In the genomic region with DNA sequence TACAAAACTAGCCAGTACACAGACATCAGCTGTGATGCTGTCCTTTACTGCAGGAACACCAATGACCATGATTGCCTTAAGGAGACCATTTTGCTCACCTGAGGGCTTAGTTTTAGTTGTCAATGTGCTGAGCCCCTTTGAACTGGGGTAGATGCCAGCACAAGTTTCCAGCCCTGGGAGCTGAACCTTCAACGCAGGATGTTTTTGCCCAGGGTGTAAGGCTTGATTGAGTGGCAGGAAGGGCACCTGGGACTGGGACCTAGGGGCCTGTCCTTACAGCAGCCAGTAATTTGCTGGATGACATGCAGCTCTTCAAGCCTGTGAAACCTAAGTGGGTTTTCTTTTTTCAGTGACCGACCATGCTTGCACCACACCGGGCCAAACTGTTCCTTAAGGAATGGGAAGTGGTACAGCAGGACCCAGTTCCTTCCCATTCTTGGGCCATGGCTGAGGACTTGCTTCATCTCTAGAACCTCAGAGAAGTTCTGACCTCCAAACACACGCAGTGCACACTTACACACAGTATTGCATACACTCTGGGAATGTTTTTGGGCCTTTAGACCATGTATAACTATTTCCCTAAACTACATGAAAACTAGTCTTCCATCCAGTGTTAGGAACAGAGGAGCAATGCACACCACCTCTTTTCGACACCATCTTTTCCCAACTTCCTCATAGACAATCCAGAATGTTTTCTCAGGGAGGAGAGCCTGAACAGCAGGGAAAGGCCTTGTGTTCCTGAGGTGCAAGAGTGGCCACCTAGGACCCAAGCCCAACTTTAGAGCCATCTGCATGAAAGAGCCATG, we compare ENCODE assay signal across 7 mouse cellular contexts. TPM values are rescaled to one million over a fixed set of nuclear protein-coding genes. Genes with fewer than 3 reads are reported as not detected.
A peak's percentile ranks its signal among the peaks of the same experiment; 100 is the strongest.
DNase-seq lines count a peak whose midpoint lies in the region; ATAC-seq and TF ChIP-seq lines count a peak whose summit lies in the region.

No protein-coding gene starts in this region.

- 0 out of 2 replicates have a peak overlapping the region, but pooled peaks have one; percentile 4 for H3K4me2 ChIP-seq in embryonic facial prominence, embryonic 12.5 days (replicated peaks)
- H3K4me2 ChIP-seq in hindbrain, embryonic 12.5 days (replicated peaks): peak overlapping the region; percentile 90
- peak overlapping the region; percentile 11; the same call in 1 of the 2 replicates for H3K4me2 ChIP-seq in liver, embryonic 12.5 days
- peak overlapping the region; percentile 100 for H3K4me2 ChIP-seq in neural tube, embryonic 14.5 days (ENCODE audit: low read depth, low read length)

- ATAC-seq in embryonic facial prominence, embryonic 12.5 days (ENCODE audit: insufficient number of reproducible peaks, insufficient read depth, low FRiP score, low TSS enrichment): peak; percentile 11; the same call in 1 of the 2 replicates
- peak; percentile 43; the same call in 1 of the 2 replicates for ATAC-seq in hindbrain, embryonic 12.5 days (ENCODE audit: low FRiP score)
- ATAC-seq in liver, embryonic 12.5 days: peak; percentile 30
- 0 out of 2 replicates have a peak, but pooled peaks have one; percentile 16 for ATAC-seq in neural tube, embryonic 14.5 days (ENCODE audit: low read depth)

- H3K9ac ChIP-seq in ES-Bruce4 (ENCODE audit: low read depth, poor library complexity, severe bottlenecking): no peak overlapping the region
- no peak overlapping the region for H3K9ac ChIP-seq in embryonic facial prominence, embryonic 12.5 days
- no peak overlapping the region; the same call in 1 of the 2 replicates for H3K9ac ChIP-seq in hindbrain, embryonic 12.5 days
- peak overlapping the region; percentile 20; the same call in 1 of the 2 replicates for H3K9ac ChIP-seq in liver, embryonic 12.5 days
- H3K9ac ChIP-seq in neural tube, embryonic 14.5 days (replicated peaks; ENCODE audit: low read depth, low read length): peak overlapping the region; percentile 32; the same call in 1 of the 2 replicates

- DNase-seq in A20 (ENCODE audit: low read depth, low spot score): peak; percentile 69
- no peak for DNase-seq in right cerebral cortex, postnatal 36 days (ENCODE audit: low spot score in 2 of 2)

- H3K27me3 ChIP-seq in ES-Bruce4 (ENCODE audit: control insufficient read depth, insufficient read depth, low read length, poor library complexity, severe bottlenecking): no peaks in the 10 kb centered on the region
- no peaks in the 10 kb centered on the region for H3K27me3 ChIP-seq in embryonic facial prominence, embryonic 12.5 days
- H3K27me3 ChIP-seq in hindbrain, embryonic 12.5 days: no peaks in the 10 kb centered on the region
- H3K27me3 ChIP-seq in liver, embryonic 12.5 days (replicated peaks): no peaks in the 10 kb centered on the region
- no peaks in the 10 kb centered on the region for H3K27me3 ChIP-seq in neural tube, embryonic 14.5 days (ENCODE audit: control insufficient read depth, insufficient read depth, low read length)

- H3K27ac ChIP-seq in ES-Bruce4 (ENCODE audit: insufficient read depth, low read length): peak overlapping the region; percentile 91
- peak overlapping the region; percentile 52 for H3K27ac ChIP-seq in embryonic facial prominence, embryonic 12.5 days
- 0 out of 2 replicates have a peak overlapping the region, but pooled peaks have one; percentile 9 for H3K27ac ChIP-seq in hindbrain, embryonic 12.5 days
- peak overlapping the region; percentile 99 for H3K27ac ChIP-seq in liver, embryonic 12.5 days
- 0 out of 2 replicates have a peak overlapping the region, but pooled peaks have one; percentile 12 for H3K27ac ChIP-seq in neural tube, embryonic 14.5 days (ENCODE audit: low read depth, low read length)

- H3K4me3 ChIP-seq in ES-Bruce4 (ENCODE audit: low read depth, low read length): no peak overlapping the region
- H3K4me3 ChIP-seq in embryonic facial prominence, embryonic 12.5 days: no peak overlapping the region
- H3K4me3 ChIP-seq in hindbrain, embryonic 12.5 days: peak overlapping the region; percentile 8; the same call in 1 of the 2 replicates
- 0 out of 2 replicates have a peak overlapping the region, but pooled peaks have one; percentile 6 for H3K4me3 ChIP-seq in liver, embryonic 12.5 days
- peak overlapping the region; percentile 98; the same call in 1 of the 2 replicates for H3K4me3 ChIP-seq in neural tube, embryonic 14.5 days (ENCODE audit: low read depth, low read length)

- H3K36me3 ChIP-seq in ES-Bruce4 (ENCODE audit: control insufficient read depth, insufficient read depth, low read length, poor library complexity, severe bottlenecking): peaks cover 43% of the 10 kb centered on the region
- peaks cover 41% of the 10 kb centered on the region for H3K36me3 ChIP-seq in embryonic facial prominence, embryonic 12.5 days
- peaks cover 36% of the 10 kb centered on the region for H3K36me3 ChIP-seq in hindbrain, embryonic 12.5 days
- H3K36me3 ChIP-seq in liver, embryonic 12.5 days: peaks cover 51% of the 10 kb centered on the region
- H3K36me3 ChIP-seq in neural tube, embryonic 14.5 days (ENCODE audit: control insufficient read depth, insufficient read depth, low read length): peaks cover 34% of the 10 kb centered on the region

- H3K4me1 ChIP-seq in ES-Bruce4 (ENCODE audit: control insufficient read depth, insufficient read depth, low read length): no peaks in the 10 kb centered on the region
- H3K4me1 ChIP-seq in embryonic facial prominence, embryonic 12.5 days: peaks cover 21% of the 10 kb centered on the region
- peaks cover 34% of the 10 kb centered on the region for H3K4me1 ChIP-seq in hindbrain, embryonic 12.5 days
- peaks cover 61% of the 10 kb centered on the region for H3K4me1 ChIP-seq in liver, embryonic 12.5 days
- H3K4me1 ChIP-seq in neural tube, embryonic 14.5 days (ENCODE audit: control insufficient read depth, insufficient read depth, low read length): peaks cover 26% of the 10 kb centered on the region

- WGBS in embryonic facial prominence, embryonic 12.5 days: 41% methylated on average over 5 of the region's 5 CpGs
- 39% methylated on average over 5 of the region's 5 CpGs for WGBS in hindbrain, embryonic 12.5 days
- 38% methylated on average over 5 of the region's 5 CpGs for WGBS in liver, embryonic 12.5 days (ENCODE audit: insufficient replicate concordance)
- 37% methylated on average over 5 of the region's 5 CpGs for WGBS in neural tube, embryonic 14.5 days

- peak; percentile 31; the same call in 1 of the 2 replicates for TF ChIP-seq EP300 in ES-Bruce4 (IDR thresholded peaks at IDR 0.05; ENCODE audit: insufficient read depth, low read depth, low read length)

- TF ChIP-seq POLR2A in ES-Bruce4 (IDR thresholded peaks at IDR 0.05; ENCODE audit: insufficient read depth, low read length): peak; percentile 10

- TF ChIP-seq CTCF in ES-Bruce4 (IDR thresholded peaks at IDR 0.05; ENCODE audit: low read depth, low read length): no peak

- H3K9me3 ChIP-seq in ES-Bruce4 (replicated peaks; ENCODE audit: control insufficient read depth, insufficient read depth, low read length, poor library complexity, severe bottlenecking): no peaks in the 10 kb centered on the region
- no peaks in the 10 kb centered on the region for H3K9me3 ChIP-seq in embryonic facial prominence, embryonic 12.5 days
- H3K9me3 ChIP-seq in hindbrain, embryonic 12.5 days (replicated peaks): no peaks in the 10 kb centered on the region
- no peaks in the 10 kb centered on the region for H3K9me3 ChIP-seq in liver, embryonic 12.5 days (replicated peaks)
- no peaks in the 10 kb centered on the region for H3K9me3 ChIP-seq in neural tube, embryonic 14.5 days (ENCODE audit: control insufficient read depth, low read length)

RNA-seq across cellular contexts. Expression of gene Scyl1, which starts 23.8 kb away (rescaled TPM):
- 37.1 and 42.8 TPM in 2 replicates for polyA plus RNA-seq in ES-Bruce4 (2011; ENCODE audit: insufficient read depth, insufficient read length, low read depth, missing spikeins)
- 78.8 and 80.0 TPM in 2 replicates for polyA plus RNA-seq in embryonic facial prominence, embryonic 12.5 days (2016; fragmentation: Nextera tagmentation; extraction: Ambion mirVana)
- polyA plus RNA-seq in hindbrain, embryonic 12.5 days (2016; fragmentation: Nextera tagmentation; extraction: Ambion mirVana): 71.8 and 73.7 TPM in 2 replicates
- polyA plus RNA-seq in liver, embryonic 12.5 days (2016; fragmentation: Nextera tagmentation; extraction: Ambion mirVana): 38.3 and 39.7 TPM in 2 replicates
- 78.5 and 78.6 TPM in 2 replicates for polyA plus RNA-seq in neural tube, embryonic 14.5 days (2014; fragmentation: Nextera tagmentation; extraction: Ambion mirVana)

RNA-seq across cellular contexts. Expression of gene Ltbp3, which starts 54.3 kb away (rescaled TPM):
- polyA plus RNA-seq in ES-Bruce4 (2011; ENCODE audit: insufficient read depth, insufficient read length, low read depth, missing spikeins): 5.9 and 8.2 TPM in 2 replicates
- polyA plus RNA-seq in embryonic facial prominence, embryonic 12.5 days (2016; fragmentation: Nextera tagmentation; extraction: Ambion mirVana): 25.3 and 27.0 TPM in 2 replicates
- 13.8 and 16.6 TPM in 2 replicates for polyA plus RNA-seq in hindbrain, embryonic 12.5 days (2016; fragmentation: Nextera tagmentation; extraction: Ambion mirVana)
- 3.7 and 3.8 TPM in 2 replicates for polyA plus RNA-seq in liver, embryonic 12.5 days (2016; fragmentation: Nextera tagmentation; extraction: Ambion mirVana)
- polyA plus RNA-seq in neural tube, embryonic 14.5 days (2014; fragmentation: Nextera tagmentation; extraction: Ambion mirVana): 14.0 and 25.7 TPM in 2 replicates

Comparison
In these comparisons a context has a peak if more than half of its experiments do, and no peak if none do; other contexts are left out.
1. H3K27ac ChIP-seq: peak in every context shown above with its lines; median percentile 99 in liver, embryonic 12.5 days; 91 in ES-Bruce4; 52 in embryonic facial prominence, embryonic 12.5 days; 12 in neural tube, embryonic 14.5 days; 9 in hindbrain, embryonic 12.5 days.
2. H3K4me3 ChIP-seq: peak in hindbrain, embryonic 12.5 days (single experiment), liver, embryonic 12.5 days (single experiment) and neural tube, embryonic 14.5 days (single experiment); none in ES-Bruce4 (single experiment) and embryonic facial prominence, embryonic 12.5 days (single experiment).
3. H3K9ac ChIP-seq: peak in liver, embryonic 12.5 days (single experiment) and neural tube, embryonic 14.5 days (single experiment); none in ES-Bruce4 (single experiment), embryonic facial prominence, embryonic 12.5 days (single experiment) and hindbrain, embryonic 12.5 days (single experiment).
4. H3K4me2 ChIP-seq: peak in every context shown above with its lines; median percentile 100 in neural tube, embryonic 14.5 days; 90 in hindbrain, embryonic 12.5 days; 11 in liver, embryonic 12.5 days; 4 in embryonic facial prominence, embryonic 12.5 days.
5. Peak in every context shown above with its lines, with median percentiles within 50 percentile points of each other: ATAC-seq.